Mouse (Mus musculus) kidney, postnatal 36 days (tissue): ENCODE measurements around the gene Tubb2a.
"Not testable (repeated sequence)": the region's sequence is repeated elsewhere in the genome, so short reads cannot be mapped to it uniquely, and the experiment has no call there.

ENCODE experiments used
- DNase-seq, 2 experiments: peaks; one replicate each; pipeline ENCODE4 v3.0.0; 2021 to 2022; ENCODE audit warnings: mixed read lengths in 2 of 2

The Tubb2a gene

GRCm38 (mm10) chr13:34088871-34089288 lies 11.1 kb upstream of the Tubb2a start:
- DNase-seq: no peak

DNA sequence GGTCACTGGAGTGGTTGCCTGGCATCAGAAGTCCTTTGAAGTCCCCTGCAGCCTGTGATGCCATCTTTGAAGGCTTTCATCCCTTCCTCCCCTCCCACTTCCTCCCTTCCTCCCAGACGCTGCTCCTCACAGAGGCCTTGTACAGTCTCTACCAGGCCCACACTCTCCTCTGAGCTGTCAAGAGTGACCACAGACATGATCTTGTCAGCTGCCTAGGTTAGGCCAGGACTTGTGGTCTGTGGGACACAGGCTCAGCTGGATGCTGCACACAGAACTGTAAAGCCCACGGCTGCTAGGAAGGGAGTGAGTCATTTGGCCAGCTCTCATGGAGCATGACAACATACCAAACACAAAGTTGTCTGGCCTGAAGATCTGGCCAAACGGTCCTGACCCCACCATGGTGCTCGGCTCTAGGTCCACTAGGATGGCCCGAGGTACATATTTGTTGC lies 10.4 kb upstream of the Tubb2a start:
- DNase-seq: not testable (repeated sequence)

GRCm38 (mm10) chr13:34087052-34087812 lies 9.4 kb upstream of the Tubb2a start:
- DNase-seq: no peak

DNA sequence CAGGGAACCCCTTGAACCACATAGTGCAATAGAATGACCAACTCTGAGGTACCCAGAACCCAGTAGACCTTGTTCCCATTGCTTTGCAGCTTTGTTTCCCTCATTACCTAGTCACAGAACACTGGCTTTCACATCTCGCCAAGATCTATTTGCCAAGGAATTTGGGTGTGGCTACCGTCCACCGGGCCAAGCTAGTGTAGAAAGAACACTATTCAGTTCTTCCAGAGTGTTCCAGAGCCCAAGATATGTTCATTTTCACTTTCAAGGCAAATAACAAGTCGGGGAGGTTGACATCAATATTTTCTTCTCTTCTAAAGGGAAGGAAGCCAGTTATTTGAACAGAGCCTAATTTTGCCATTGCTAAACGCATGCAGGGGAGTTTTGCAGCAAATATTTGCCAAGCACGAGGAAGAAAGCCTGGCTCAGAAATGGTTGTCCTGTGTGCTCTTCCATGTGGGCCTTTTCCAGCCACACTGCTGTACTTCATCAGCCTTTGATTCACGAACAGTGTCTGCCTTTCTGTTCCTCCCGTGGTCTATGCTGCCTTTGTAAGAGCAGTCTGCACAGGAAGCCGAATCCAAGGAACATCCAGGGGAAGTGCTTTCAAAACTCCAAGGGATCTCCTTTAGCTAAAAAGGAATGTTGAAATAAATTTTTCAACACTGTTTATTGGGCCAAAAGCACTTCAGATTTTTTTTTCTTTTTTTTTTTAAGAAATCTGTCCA lies 6.4 kb upstream of the Tubb2a start:
- DNase-seq: peak; percentile 49 to 68

- no peak for DNase-seq
Observed at GRCm38 (mm10) chr13:34081926-34082325, 4.1 kb upstream of the Tubb2a start.

- DNase-seq: no peak
Observed at GRCm38 (mm10) chr13:34079801-34080200, 2.0 kb upstream of the Tubb2a start.

DNA sequence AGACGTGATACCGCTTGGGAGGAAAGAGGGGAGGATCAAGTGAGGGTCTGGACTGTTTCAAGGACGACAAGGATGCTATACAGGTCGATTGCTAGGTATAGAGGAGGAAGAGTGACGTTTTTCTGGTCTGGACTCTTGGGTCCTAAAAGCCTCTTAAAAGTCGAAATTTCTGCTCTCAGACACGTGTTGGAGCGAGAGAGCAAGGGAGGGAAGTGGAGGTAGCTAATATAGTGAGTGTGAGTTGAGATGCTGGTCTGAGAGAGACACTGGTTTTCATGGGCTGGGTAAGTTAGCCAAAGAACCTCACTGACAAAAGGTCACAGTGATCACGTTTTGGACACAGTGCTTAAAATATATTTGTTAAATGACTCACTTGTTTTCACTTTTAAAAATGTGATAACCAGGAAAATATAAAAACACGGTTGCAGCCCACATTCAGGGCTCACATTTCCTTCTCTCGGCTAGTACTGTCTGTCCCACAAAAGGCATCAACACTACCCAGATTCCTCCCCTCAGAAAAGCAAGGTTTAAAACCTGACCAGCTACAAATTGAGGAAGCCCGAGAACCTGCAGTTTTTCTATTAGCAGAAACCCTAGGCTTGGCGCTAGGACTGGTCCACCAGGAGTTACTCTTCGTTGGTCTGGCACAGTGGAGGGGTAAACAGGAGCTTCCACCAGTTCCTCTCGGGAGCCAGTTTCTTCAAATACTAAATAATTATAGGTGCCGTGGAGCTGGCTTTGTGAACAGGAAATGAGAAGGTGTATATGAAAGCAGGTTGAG lies 883 bp upstream of the Tubb2a start:
- DNase-seq: no peak

DNA sequence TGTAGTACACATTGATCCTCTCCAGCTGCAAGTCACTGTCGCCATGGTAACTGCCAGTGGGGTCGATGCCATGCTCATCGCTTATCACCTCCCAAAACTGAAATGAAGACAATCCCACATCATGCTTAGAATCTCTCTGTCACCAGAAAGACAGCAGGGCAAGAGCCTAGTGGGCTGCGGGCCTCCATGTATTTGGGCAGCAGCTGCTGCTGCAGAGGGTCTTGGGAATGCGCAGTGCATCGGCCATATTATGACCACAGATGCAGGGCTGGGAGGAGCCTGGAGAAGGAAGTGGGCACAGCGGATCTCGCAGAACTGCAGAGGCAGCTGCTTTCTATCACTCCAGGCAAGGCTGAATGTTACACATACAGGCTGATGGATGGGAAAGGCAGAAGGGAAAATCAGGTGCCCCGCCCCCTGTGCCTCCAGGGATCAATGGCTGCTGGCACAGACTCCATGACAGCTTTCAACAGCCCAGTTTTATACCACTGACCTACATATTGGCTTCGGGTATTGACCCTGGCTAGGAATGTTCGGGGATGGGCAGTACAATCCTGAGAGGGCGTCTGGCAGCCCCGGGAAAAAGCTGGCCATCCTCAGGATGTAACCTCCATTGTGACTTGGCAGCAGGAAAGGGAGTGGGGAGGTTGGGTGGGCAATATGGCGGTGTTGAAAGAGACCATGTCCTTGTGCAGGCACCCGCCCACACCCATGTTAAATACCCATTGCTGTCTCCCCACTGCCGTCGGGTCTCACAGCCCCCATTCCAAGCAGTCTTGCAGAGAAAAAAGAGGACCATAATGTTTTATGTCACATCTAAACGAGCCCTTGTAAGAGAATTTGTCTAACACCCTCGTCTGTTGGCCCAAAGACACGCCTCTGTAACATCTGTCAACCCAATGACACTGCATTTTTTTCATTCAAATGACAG lies 981 bp downstream of the Tubb2a start:
- peak in 1 of 2 experiments; percentile 55 for DNase-seq

GRCm38 (mm10) chr13:34075893-34076292 lies 1.9 kb downstream of the Tubb2a start:
- not testable (repeated sequence) for DNase-seq

- DNase-seq: not testable (repeated sequence)
Observed at GRCm38 (mm10) chr13:34074441-34074840, 3.4 kb downstream of the Tubb2a start.

DNA sequence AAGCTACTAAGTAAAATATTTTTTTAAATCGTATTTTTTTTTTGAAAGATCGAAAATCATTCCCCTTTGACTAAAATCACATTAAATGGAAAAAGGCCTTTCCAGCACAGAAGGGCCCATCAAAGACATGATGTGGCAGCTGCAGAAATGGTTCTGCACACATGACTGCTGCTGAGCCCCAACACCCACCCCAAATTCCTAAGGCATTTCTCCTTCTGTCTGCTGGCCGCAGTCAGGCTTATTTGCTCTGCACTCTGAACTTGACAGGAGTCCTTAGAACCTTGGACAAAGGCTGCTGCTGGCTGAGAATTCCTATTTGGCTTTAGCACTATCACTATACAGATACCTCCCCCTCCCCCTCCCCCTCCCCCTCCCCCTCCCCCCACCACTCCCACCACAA lies 5.0 kb downstream of the Tubb2a start:
- no peak for DNase-seq

DNA sequence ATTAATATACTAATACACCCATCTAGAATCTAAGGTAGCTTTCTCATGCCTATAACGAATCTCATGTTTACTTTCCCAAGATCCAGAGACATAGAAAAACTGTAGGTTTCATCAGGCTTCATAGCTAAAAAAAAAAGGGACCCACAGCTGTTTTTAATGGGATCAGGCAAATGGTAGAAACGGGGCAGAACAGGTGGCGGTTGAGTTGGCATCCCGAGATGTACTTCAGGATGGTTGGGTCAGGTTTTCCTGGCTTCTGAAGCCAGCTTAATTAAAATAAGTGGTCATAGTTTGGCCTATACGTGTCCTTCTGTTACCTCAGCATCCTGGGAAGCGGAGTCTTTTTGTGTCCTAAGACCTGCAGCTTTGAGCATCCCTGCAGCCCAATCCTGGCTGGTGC lies 6.0 kb downstream of the Tubb2a start:
- no peak for DNase-seq

- no peak for DNase-seq
Observed at GRCm38 (mm10) chr13:34070296-34070695, 7.5 kb downstream of the Tubb2a start.

DNA sequence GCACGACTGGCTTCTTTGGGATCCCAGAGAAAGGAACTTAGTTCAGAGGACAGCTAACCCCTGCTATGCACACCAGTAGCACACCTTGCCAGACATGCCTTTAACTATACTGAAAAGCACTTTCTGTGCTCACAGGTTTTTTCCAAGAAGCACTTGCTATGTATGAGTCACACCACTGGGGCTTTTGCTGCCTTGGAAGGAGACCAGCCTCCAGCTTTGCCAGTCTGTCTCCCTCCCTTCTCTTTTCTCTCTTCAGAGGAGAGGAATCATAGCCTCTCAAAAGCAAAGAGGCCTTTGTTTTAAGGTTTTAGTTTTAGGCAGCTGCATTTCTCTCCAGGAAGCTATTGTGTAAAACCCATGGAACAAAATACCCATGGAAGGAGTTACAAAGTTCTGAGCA lies 11.5 kb downstream of the Tubb2a start:
- DNase-seq: no peak

DNA sequence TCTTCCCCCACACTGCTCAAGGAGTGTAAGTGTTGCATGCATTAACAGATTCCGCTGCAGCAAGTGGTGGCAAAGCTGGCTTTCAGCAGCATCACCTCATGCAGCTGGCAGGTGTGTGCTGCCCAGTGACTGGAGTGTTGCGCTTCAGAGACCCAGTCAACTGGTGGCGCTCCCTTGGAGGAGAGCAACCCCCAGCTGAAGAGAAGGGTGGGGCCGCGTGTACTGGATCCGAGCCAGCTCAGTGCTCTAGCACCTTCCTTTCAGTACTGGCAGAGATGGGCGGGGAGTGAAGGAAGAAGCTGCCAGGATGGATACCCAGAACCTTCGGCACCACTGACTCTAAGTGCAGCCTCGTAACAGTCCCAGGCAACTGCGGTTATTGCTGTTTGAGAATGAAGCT lies 15.3 kb downstream of the Tubb2a start:
- no peak for DNase-seq

DNA sequence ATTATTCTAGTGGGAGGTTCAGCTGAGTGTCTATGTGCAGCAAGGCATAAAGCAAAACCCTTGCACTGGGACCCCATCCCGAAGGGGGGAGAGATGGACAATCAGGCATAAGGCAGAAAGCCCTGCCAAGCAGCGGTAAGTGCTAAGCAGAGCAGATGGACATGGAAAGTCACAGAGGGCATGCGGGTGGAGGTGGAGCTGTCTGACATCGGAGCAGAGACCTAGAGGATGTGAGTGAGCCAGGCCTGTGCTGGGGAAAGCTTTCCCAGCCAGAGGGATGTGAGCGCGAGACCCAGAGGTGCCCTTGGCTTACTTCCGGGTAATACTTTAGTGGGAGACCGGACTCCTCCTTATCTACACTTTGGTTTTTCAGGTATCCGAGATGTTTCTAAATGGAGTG lies 17.7 kb downstream of the Tubb2a start:
- DNase-seq: no peak

GRCm38 (mm10) chr13:34057252-34057651 lies 20.6 kb downstream of the Tubb2a start:
- no peak for DNase-seq

- peak in 1 of 2 experiments; percentile 71 for DNase-seq
Observed at GRCm38 (mm10) chr13:34054983-34055382, 22.8 kb downstream of the Tubb2a start.

DNA sequence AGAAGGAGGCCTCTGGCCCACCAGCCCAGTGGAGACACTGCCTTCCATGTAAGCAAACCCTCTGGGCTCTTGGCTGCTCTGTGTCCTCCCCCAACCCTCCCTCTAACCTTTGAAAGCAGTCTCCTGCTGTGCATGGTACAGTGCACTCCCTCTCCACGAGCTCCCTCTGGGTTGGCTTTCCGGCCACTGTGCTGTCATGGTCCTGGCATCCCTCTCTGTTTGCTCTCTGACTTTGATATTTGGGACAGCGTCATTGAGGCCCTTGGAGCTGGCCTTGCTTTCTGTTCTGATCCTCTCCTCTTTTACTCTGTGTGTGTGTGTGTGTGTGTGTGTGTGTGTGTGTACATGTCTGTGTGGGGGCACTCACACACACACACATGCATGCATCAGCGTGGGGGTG lies 23.4 kb downstream of the Tubb2a start:
- DNase-seq: peak in 1 of 2 experiments; percentile 44

DNA sequence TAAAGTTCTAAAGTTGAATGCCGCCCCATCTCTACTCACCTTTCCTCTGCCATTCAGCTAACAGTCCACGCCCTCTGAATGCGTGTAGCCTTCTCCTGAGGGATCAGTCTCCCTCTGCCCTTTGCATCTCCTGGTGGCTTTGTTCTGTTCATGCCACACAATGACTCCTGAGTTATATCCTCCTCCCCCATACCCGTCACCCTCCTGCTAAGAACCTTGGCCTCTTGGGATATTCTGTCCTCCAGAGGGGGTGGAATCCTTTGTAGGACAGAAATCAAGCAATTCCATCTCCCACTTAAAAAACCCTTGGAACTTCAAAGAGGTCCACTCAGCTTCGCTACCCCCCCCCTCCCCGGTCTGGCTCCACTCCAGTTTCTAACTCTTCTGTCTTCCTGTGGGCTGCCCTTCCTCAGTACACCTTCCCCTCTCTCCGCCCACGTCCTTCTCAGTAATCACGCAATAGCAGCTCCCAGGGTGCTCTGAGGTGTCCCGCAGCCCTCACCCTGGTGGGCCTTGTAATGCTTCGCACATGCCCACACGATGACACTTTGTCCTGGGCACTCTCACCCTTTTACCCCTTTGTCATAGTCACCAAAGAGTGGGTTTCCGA lies 24.0 kb downstream of the Tubb2a start:
- DNase-seq: no peak

DNA sequence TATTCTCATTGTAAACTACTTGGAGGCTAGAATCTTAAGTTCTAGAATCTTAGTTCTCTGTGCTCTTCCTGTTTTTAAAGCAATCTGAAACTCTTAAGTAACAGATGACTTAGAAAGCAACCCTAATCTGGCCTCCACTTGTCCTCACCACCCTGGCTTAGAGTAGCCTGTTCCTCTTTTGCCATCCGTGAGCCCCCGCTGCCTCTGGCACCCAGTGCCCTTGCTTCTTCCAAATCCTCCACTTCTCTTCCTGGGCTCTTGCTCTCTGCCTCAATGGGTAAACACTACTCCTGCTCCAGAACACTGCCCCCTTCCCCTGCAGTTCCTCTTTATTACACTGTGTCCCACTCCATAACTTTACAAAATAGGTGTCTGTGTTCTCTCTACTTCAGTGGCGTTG lies 26.1 kb downstream of the Tubb2a start:
- DNase-seq: no peak

GRCm38 (mm10) chr13:34050479-34050878 lies 27.3 kb downstream of the Tubb2a start:
- no peak for DNase-seq
